Mouse (Mus musculus): Measurements from ENCODE around the gene 1700049E17Rik2. TPM values are rescaled to one million over a fixed set of nuclear protein-coding genes. Genes with fewer than 3 reads are reported as not detected.
"Not testable (repeated sequence)": the region's sequence is repeated elsewhere in the genome, so short reads cannot be mapped to it uniquely, and the experiment has no call there.

1700049E17Rik2 gene
- total RNA-seq (2021), result under 1 TPM in 1 of 2 experiments, not detected in 1; 0.17 TPM
- long read RNA-seq, result 0 reads

DNA sequence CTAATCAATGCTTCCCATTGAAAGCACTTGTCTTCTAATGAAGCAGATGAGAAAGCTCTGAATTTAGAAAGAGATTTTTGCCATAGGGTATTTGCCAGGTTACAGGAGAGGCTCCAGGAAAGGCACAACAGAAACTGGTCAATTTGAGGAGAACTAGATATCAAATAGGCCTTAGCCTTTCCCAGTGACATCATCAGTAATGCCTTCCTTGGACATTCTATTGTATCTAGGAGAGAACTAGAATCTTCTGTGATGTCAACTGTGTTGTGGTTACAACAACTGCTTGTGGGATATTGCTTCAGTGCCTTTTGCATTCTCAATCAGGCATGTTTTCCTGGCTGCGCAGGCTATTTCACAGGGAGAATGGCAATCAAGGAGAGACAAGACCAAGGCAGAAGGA lies at the start of gene 1700049E17Rik2:
TSS of gene 1700049E17Rik2 (plus strand) at position 301 of the 400 bp plus-strand sequence.
- not testable (repeated sequence) for DNase-seq (ENCODE audit: low spot score in 2 of 2)

DNA sequence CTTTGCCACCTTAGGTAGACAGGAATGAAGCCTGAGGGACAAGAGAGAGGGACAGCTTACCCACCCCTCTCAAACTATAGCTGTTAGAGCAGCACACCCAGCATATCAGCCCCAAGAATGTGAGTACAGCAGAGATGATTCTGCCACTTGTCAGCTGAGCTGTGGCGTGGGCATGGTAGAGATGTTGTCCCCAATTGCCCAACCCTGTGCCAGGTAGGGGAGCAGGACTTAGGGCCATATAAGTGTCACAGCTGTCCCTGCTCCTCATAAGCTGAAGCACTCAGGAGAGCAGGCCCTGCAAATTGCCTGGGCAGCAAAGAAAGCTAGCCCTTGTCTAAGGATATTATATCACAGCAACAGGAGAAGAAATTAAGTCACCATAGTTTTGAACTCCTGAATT lies 48.3 kb upstream of the 1700049E17Rik2 start:
- not testable (repeated sequence) for DNase-seq (ENCODE audit: low spot score in 2 of 2)

DNA sequence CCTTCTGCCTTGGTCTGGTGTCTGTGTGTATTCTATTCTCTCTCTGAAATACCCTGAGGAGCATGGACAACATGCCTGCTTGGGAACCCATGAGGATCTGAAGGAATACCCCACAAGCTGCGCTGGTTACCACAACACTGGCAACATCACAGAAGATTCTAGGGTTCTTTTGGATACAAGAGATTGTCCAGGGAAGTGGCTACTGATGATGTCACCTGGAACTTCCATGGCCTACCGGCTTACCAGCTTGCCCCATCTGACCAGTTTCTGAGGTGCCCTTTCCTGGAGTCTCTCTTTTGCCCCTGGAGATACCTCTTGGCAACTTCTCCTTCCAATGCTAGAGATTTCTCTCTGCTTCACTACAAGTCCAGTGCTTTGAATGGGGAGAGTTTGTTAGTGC lies 17.5 kb upstream of the 1700049E17Rik2 start, which contains the start of gene Gm7970:
TSS of gene Gm7970 (minus strand) at position 101 of the 400 bp plus-strand sequence.
- not testable (repeated sequence) for DNase-seq (ENCODE audit: low spot score in 2 of 2)

DNA sequence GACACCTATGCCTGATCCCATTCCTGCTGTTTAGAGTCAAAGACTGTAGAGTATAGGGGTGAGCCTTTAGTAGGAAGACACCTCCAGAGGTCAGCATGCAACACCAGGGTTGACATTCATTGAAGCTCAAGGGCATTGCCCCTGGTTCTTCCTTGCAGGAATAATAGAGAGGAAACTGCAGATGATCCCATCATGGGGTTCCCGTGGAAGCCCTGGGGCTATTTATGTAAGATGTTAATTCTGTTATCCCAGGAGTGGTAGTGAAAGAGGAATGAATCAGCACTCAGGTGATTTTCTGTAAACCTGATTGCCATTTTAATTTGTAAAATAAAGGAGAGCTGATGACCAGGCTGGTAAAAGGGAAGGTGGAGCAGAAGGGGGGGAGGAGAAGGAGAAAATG lies 13.3 kb downstream of the 1700049E17Rik2 start:
- DNase-seq (ENCODE audit: low spot score in 2 of 2), result not testable (repeated sequence)

DNA sequence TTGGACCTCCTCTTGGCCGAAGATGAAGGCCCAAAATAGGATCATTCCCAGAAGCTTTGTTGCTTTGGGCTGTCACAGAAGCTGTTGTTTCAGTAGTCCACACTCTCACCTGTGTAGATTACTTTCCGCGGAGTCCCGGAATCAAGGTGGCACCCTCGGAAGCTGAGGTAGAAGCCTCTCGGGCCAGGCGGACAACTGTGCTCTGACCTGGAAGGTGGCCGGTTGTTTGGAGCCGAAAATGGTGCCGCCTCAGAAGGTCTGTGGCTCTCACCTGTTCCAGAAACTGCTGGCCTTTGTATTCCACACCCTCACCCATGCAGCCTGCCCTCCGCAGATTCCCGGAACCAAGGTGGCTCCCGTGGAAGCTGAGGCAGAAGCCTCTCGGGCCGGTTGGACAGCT lies 27.9 kb downstream of the 1700049E17Rik2 start:
- not testable (repeated sequence) for DNase-seq (ENCODE audit: low spot score in 2 of 2)

DNA sequence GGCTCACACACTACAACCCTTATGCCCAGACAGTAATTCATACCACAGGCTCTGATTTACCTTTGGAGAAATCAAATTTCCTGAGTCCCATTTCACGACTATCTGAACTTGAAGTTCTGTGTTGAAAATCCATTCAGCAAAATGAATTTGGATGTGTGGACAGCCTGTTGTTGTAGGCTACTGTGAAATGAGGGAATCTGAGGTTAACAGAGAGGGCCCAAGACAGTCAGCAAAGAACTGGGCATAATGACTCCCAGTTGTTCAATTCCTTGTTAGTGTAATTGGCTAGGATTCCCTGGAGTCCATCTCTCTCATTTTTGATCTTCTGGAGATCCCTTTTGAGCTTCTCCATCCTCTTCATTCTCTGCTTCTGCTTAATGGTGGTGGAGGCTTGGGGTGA lies 37.7 kb downstream of the 1700049E17Rik2 start:
- DNase-seq (ENCODE audit: low spot score in 2 of 2), result not testable (repeated sequence)

- not testable (repeated sequence) for DNase-seq (ENCODE audit: low spot score in 2 of 2)
These were observed 49.5 kb downstream of the 1700049E17Rik2 start for GRCm38 (mm10) chr14:41622535-41622934.

DNA sequence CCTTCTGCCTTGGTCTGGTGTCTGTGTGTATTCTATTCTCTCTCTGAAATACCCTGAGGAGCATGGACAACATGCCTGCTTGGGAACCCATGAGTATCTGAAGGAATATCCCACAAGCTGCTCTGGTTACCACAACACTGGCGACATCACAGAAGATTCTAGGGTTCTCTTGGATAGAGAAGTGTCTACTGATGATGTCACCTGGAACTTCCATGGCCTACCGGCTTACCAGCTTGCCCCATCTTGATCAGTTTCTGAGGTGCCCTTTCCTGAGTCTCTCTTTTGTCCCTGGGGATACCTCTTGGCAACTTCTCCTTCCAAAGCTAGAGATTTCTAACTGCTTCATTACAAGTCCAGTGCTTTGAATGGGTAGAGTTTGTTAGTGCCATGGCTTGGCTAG lies 51.5 kb downstream of the 1700049E17Rik2 start, which contains the start of gene Gm3072:
TSS of gene Gm3072 (minus strand) at position 101 of the 400 bp plus-strand sequence.
- DNase-seq (ENCODE audit: low spot score in 2 of 2), result not testable (repeated sequence)

GRCm38 (mm10) chr14:41630144-41630543 lies 57.1 kb downstream of the 1700049E17Rik2 start:
- DNase-seq (ENCODE audit: low spot score in 2 of 2), result not testable (repeated sequence)

Other genes with a start within 250 kb of the 1700049E17Rik2 start
- gene Gm5798, start 224.6 kb upstream of the 1700049E17Rik2 start, total RNA-seq (2021), result not detected
- not detected for gene Gm7945, start 186.8 kb upstream of the 1700049E17Rik2 start, total RNA-seq (2021)
- not detected for gene Gm6482, start 164.9 kb upstream of the 1700049E17Rik2 start, total RNA-seq (2021)
- not detected for gene Gm7954, start 119.7 kb upstream of the 1700049E17Rik2 start, total RNA-seq (2021)
- not detected for gene Gm3486, start 83.7 kb upstream of the 1700049E17Rik2 start, total RNA-seq (2021)
- gene Gm7970, start 17.6 kb upstream of the 1700049E17Rik2 start, total RNA-seq (2021), result not detected
- gene Gm3072, start 51.4 kb downstream of the 1700049E17Rik2 start, total RNA-seq (2021), result not detected
- under 1 TPM in 1 of 2 experiments, not detected in 1; 0.76 TPM for gene Gm3676, start 73.3 kb downstream of the 1700049E17Rik2 start, total RNA-seq (2021)
- gene Gm8068, start 128.7 kb downstream of the 1700049E17Rik2 start, total RNA-seq (2021), result not detected
- gene Gm7929, start 177.4 kb downstream of the 1700049E17Rik2 start, total RNA-seq (2021), result not detected
- gene Gm47189, start 199.2 kb downstream of the 1700049E17Rik2 start, total RNA-seq (2021), result not detected